Mouse (Mus musculus) liver, embryonic 14.5 days (tissue): Measurements from ENCODE around the gene Kazn.

Experiments used
- CTCF ChIP-seq: IDR thresholded peaks from 2 replicates; pipeline ENCODE4 v1.5.1; 2016; ENCODE audit warnings: antibody characterized with exemption, low read depth, control low read depth
- EP300 ChIP-seq: IDR thresholded peaks from 2 replicates; pipeline ENCODE4 v1.6.1; 2016; ENCODE audit warnings: antibody characterized with exemption, low read depth

DNA sequence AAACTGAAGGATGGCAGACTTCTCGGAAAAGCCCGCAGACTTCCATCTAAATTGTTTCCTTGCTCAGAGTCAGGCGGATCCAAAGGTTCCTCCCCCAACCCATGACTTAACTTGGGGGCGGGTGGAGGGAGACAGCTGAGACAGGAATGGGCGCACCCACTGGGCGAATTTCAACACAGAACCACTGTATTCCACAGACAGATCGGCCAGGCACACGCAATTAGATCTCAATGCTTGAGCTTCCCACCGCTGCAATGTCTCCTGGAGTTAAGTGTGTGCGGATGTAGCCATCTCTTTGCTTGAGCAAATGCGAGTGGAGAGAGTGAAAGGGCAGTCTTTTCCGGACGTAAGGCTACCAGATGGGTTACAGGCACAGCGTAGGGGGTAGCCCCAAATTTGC lies 1.2 kb downstream of the Kazn start:
- TF ChIP-seq CTCF (no peak), EP300 (no peak)
